Mouse (Mus musculus): ENCODE measurements around the gene E030025P04Rik. TPM values are rescaled to one million over a fixed set of nuclear protein-coding genes. Genes with fewer than 3 reads are reported as not detected.
A peak's percentile ranks its signal among the peaks of the same experiment; 100 is the strongest.

Gene E030025P04Rik
- total RNA-seq (2021) = not detected

GRCm38 (mm10) chr11:109144236-109144635 is at the start of gene E030025P04Rik:
Gene E030025P04Rik, minus strand, starts transcription at chr11:109144369.
- no peak for DNase-seq (ENCODE audit: extremely low spot score in 1 of 2, low spot score in 1 of 2)

DNA sequence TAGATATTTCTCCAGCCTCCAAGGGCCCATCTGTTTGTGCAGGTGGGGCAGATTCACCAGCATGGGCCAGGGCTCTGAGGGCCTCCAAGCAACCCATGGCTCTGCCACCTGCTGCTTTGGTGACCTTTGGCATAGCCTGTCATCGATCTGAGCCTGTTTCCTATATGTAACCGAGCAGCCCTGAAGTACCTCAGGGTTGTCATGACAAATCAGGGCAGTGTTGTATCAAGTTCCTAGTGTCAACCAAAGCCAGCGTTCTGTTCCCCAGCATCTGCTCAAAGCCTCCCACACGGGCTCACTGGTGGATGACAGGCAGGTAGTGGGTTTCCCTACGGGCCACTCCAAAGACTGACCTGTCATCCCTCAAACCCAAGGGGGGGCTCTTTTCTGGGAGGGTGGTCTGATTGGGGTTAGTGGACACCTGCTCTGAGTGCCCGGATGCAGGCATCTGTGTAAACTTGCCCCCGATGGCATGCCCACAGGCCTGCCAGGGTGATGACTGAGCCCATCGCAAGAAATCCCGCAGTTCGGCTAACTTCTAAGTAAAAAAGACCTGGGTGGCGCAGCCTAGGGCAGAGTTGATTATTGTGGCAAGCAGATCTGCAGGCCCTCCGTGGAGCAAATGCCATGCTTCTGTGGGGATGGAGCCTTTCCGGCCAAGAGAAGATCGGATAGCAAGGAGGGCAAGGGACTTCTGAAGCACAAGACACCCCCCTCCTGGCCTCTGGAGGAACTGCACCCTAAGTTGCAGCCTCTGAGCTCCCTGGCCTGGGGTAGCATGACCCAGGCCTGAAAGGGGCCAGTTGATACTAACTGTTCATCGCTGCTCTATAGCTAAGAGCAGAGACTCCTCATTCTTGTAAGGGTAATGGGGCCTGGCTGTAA is 48.7 kb upstream of the E030025P04Rik start:
- peak; percentile 58 to 84 for DNase-seq (ENCODE audit: extremely low spot score in 1 of 2, low spot score in 1 of 2)

GRCm38 (mm10) chr11:109188235-109188634 is 44.1 kb upstream of the E030025P04Rik start:
- DNase-seq (ENCODE audit: extremely low spot score in 1 of 2, low spot score in 1 of 2) = no peak

GRCm38 (mm10) chr11:109187631-109188184 is 43.5 kb upstream of the E030025P04Rik start:
- DNase-seq (ENCODE audit: extremely low spot score in 1 of 2, low spot score in 1 of 2) = no peak

DNA sequence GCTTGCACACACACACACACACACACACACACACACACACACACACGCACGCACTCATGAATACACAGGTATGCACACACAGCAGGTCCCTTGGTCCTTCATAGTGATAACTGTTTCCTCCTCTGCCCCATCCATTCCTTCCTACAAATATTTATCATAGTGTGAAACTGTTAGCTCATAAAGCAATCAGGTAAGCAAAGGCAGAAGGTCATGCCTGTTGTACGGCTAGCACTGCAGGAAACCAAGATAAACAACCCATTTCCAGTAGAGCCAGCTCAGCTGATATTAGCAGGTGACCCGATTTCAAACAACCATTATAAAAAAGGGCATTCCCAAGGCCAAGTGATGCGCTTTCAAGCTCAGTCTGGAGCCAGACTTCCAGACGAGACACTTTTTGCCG is 36.9 kb upstream of the E030025P04Rik start:
- no peak for DNase-seq (ENCODE audit: extremely low spot score in 1 of 2, low spot score in 1 of 2)

DNA sequence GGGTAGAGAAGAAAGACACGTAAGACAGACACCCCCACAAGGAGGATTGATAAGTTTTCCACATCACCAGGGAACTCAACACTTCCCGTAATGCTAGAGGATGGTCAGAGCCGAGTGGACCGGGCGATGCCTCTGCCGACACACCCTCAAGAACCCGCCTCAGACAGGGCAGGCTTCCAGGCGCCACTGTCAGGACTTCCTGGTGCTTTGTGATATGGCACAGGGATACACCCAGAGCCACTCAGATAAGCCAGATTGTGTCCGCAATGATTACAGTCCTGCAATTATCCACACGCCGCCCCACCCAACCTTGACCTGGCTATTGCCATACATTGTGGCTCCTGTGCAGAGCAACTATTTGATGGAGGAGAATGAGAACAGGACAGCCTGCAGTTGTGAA is 36.1 kb upstream of the E030025P04Rik start:
- no peak for DNase-seq (ENCODE audit: extremely low spot score in 1 of 2, low spot score in 1 of 2)

- peak; percentile 19 to 35 for DNase-seq (ENCODE audit: extremely low spot score in 1 of 2, low spot score in 1 of 2)
Measured at GRCm38 (mm10) chr11:109178788-109179518, 34.8 kb upstream of the E030025P04Rik start.

GRCm38 (mm10) chr11:109175376-109175969 is 31.3 kb upstream of the E030025P04Rik start:
- no peak for DNase-seq (ENCODE audit: extremely low spot score in 1 of 2, low spot score in 1 of 2)

DNA sequence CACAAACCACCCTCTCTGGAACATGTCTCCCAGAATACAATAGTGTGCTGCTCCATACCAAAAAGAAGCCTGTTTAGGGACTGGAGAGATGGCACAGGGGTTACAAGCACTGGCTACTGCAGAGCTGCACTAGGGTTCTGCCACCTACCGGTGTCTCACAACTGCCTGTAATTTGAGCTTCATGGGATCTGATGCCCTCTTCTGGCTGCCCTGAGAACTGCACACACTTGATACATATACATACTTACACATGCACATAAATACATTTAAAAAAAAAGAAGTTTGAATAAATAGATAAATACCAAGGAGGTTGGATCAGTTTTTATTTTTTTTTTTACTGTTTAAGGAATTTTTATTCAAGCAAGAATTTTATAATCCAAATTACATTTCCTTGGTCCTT is 28.1 kb upstream of the E030025P04Rik start:
- DNase-seq (ENCODE audit: extremely low spot score in 1 of 2, low spot score in 1 of 2) = no peak

DNA sequence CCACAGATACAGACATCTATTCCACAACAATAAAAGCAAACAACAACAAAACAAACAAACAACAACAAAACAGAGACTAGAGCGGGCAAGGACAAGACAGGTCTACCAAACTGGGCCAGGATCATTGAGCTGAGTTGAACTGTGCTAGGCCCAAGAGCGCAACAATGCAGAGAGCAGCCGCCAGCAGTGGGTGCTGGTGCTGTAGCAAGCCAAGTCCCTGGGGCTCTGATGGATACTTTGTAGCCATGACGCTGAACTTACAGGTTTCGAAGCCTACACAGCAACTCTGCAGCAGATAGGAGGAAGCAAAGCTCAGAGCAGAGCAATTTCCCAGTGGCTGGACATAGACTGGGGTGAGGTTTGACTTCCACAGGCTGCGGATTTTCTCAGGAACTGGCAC is 26.6 kb upstream of the E030025P04Rik start:
- DNase-seq (ENCODE audit: extremely low spot score in 1 of 2, low spot score in 1 of 2) = no peak

- DNase-seq (ENCODE audit: extremely low spot score in 1 of 2, low spot score in 1 of 2) = no peak
Measured at GRCm38 (mm10) chr11:109157694-109158093, 13.5 kb upstream of the E030025P04Rik start.

DNA sequence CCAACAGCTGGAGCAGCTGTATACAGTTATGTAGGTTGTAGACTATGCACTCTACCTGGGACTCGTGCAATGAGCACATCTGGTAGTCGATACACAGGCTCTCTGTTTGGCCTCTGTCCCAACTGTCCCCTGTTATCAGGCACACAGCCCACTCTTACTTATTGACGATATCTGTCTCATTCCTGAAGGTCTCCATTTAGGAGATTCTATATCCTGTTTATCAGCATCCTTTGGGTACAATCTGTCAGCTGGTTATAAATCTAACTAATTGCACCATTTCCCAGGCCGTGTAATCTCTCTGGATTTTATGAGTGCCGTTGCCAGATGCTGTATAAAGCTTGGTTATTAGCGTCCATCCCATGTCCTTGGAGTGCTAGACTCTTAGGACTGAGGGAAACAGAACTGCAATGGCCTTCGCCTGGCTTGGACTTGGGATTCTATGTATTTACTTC is 747 bp upstream of the E030025P04Rik start:
- no peak for DNase-seq (ENCODE audit: extremely low spot score in 1 of 2, low spot score in 1 of 2)

GRCm38 (mm10) chr11:109126482-109126881 is 17.7 kb downstream of the E030025P04Rik start:
- DNase-seq (ENCODE audit: extremely low spot score in 1 of 2, low spot score in 1 of 2) = no peak

DNA sequence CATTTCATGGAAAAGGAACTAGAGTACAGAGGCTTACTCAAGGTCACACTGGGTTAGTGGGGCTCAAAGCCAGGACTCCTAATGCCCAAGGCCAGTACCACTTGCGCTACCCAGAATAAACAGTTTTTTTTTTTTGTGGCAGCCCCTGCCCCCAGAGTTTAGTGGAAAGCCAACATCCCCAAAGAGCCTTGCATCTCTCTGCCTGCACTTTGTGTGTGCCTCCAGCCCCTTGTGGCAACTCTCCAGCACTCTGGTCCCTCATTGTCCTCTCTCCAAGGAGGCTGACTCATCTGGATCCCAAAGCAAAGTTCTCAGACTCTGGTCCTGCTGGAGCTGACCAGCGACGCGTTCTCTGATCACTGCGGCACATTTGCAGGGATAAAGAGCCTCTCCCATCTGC is 18.7 kb downstream of the E030025P04Rik start:
- DNase-seq (ENCODE audit: extremely low spot score in 1 of 2, low spot score in 1 of 2) = no peak

DNA sequence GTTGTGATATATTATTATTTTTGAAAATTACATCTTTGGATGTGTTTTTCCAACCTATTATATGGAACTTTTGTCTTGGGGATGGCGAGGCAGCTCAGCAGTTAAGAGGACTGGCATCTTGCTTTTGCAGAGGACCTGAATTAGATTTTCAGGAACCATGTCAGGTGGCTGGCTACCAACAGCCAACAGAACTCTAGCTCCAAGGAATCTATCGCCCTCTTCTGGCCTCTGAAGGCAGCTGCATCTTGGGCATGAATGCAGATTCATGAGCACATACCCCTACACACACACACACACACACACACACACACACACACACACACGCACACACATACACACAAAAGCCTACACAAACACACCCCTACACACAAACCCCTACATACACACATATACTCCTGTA is 19.9 kb downstream of the E030025P04Rik start:
- no peak for DNase-seq (ENCODE audit: extremely low spot score in 1 of 2, low spot score in 1 of 2)

GRCm38 (mm10) chr11:109109826-109110346 is 34.3 kb downstream of the E030025P04Rik start:
- DNase-seq (ENCODE audit: extremely low spot score in 1 of 2, low spot score in 1 of 2) = no peak

DNA sequence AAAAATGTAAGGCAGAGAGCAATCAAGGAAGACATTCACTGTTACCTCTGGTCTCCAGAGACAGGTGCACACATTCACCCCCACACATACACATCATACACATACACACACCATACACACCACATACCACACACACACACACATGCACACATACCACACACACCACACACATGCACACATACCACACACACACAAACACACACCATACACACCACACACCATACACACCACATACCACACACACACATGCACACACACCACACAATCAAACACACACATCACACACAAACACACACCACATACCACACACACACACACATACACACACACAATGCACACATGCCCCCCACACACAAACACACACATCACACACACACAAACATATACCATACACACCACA is 35.1 kb downstream of the E030025P04Rik start:
- no peak for DNase-seq (ENCODE audit: extremely low spot score in 1 of 2, low spot score in 1 of 2)

DNA sequence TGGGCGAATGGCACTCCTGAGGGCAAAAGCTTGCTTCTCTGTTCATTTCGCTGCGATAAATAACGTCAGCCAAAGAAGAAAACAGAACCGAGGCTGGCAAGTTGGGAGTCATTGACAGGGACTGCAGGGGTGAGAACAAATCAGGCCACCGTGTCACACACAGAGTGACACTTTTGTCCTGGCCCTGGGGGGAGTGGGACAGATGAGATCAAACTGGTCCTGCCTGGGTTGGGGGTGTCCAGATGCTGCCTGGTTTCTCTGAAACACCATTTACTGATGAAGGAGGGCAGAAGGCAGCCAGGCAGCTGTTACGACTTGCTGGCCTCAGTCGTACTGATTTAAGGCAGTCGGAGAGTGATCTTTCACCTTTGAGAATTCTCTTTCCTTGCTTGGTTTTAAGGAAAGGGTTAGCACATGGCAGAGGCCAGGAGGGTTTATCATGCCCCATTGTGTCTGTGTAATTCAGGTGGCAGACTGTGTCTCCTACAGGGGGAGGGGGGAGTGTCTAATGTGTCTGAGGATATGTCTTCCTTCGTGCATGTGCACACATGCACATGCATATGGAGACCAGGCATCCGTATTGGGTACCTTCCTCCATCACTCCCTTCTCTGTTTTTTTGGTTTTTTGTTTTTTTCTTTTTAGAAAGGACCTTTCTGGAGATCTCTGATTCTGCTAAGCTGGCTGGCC is 36.5 kb downstream of the E030025P04Rik start:
- DNase-seq (ENCODE audit: extremely low spot score in 1 of 2, low spot score in 1 of 2) = no peak

GRCm38 (mm10) chr11:109106751-109107150 is 37.4 kb downstream of the E030025P04Rik start:
- DNase-seq (ENCODE audit: extremely low spot score in 1 of 2, low spot score in 1 of 2) = no peak

DNA sequence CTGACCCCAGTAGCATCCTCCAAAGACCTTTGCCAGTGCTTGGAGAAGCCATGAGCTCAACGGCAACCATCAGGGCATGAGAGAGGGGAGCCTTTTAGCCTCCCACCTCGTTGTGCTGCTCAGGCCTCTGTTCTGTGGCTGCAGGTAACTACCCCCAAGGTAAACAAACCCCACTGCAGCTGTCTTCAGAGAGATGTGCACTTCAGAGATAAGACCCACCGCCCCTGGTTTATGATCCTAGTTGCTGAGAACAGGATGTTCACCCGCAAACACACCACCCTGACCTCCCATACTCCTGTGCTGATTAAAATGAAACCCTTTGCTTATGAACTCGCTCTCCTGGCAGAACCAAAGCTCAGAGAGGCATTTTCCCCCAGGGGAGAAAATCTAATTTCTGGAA is 38.0 kb downstream of the E030025P04Rik start:
- no peak for DNase-seq (ENCODE audit: extremely low spot score in 1 of 2, low spot score in 1 of 2)
